Mouse (Mus musculus) liver, adult (tissue): ENCODE data around the gene Phf10.

ENCODE experiments used
- GATA4 ChIP-seq: IDR thresholded peaks from 2 replicates; pipeline ENCODE4 v1.6.1; 2014; ENCODE audit warnings: mild to moderate bottlenecking, low read length; ENCODE audit not compliant: insufficient replicate concordance

Gene Phf10

GRCm38 (mm10) chr17:14930697-14931096 is 30.4 kb downstream of the Phf10 start:
- TF ChIP-seq GATA4 = no peak

- no peak for TF ChIP-seq GATA4
Measured at GRCm38 (mm10) chr17:14928631-14929030, 32.4 kb downstream of the Phf10 start.

- no peak for TF ChIP-seq GATA4
Measured at GRCm38 (mm10) chr17:14927644-14928218, 33.3 kb downstream of the Phf10 start.

GRCm38 (mm10) chr17:14921582-14921981 is 39.5 kb downstream of the Phf10 start:
- no peak for TF ChIP-seq GATA4

- TF ChIP-seq GATA4 = no peak
Measured at GRCm38 (mm10) chr17:14917866-14918265, 43.2 kb downstream of the Phf10 start.

GRCm38 (mm10) chr17:14914401-14914800 is 46.7 kb downstream of the Phf10 start:
- TF ChIP-seq GATA4 = no peak

- TF ChIP-seq GATA4 = no peak
Measured at GRCm38 (mm10) chr17:14912981-14913380, 48.1 kb downstream of the Phf10 start.

- no peak for TF ChIP-seq GATA4
Measured at GRCm38 (mm10) chr17:14912420-14912819, 48.7 kb downstream of the Phf10 start.

GRCm38 (mm10) chr17:14910771-14911170 is 50.3 kb downstream of the Phf10 start:
- no peak for TF ChIP-seq GATA4

GRCm38 (mm10) chr17:14909331-14909730 is 51.7 kb downstream of the Phf10 start:
- no peak for TF ChIP-seq GATA4

- no peak for TF ChIP-seq GATA4
Measured at GRCm38 (mm10) chr17:14907136-14907535, 53.9 kb downstream of the Phf10 start.

GRCm38 (mm10) chr17:14906611-14907010 is 54.5 kb downstream of the Phf10 start:
- no peak for TF ChIP-seq GATA4

- TF ChIP-seq GATA4 = no peak
Measured at GRCm38 (mm10) chr17:14904637-14905265, 56.3 kb downstream of the Phf10 start.

GRCm38 (mm10) chr17:14904206-14904605 is 56.9 kb downstream of the Phf10 start:
- no peak for TF ChIP-seq GATA4

GRCm38 (mm10) chr17:14903212-14903611 is 57.9 kb downstream of the Phf10 start:
- TF ChIP-seq GATA4 = no peak

GRCm38 (mm10) chr17:14898972-14899371 is 62.1 kb downstream of the Phf10 start:
- TF ChIP-seq GATA4 = no peak
